Mouse (Mus musculus) E14TG2a.4 (cell line): ENCODE measurements around the gene Slc50a1.
A peak's percentile ranks its signal among the peaks of the same experiment; 100 is the strongest.

Experiments
- H3K27me3 ChIP-seq: 2 replicates; pipeline ENCODE4 v1.6.1; 2014; ENCODE audit warnings: low read length, control low read depth; ENCODE audit not compliant: insufficient read depth
- H3K36me3 ChIP-seq: 2 replicates; pipeline ENCODE4 v1.6.1; 2014; ENCODE audit warnings: low read length, control low read depth; ENCODE audit not compliant: insufficient read depth
- H3K4me1 ChIP-seq: replicated peaks from 2 replicates; pipeline ENCODE4 v1.6.1; 2014; ENCODE audit warnings: low read depth, low read length, control low read depth
- H3K4me3 ChIP-seq: replicated peaks from 2 replicates; pipeline ENCODE4 v1.5.1; 2014; ENCODE audit warnings: mild to moderate bottlenecking, low read length
- H3K9me3 ChIP-seq: 2 replicates; pipeline ENCODE4 v1.6.1; 2014; ENCODE audit warnings: low read length, control low read depth
- CTCF ChIP-seq: conservative IDR thresholded peaks from 2 replicates; pipeline ENCODE4 v1.5.1; 2014; ENCODE audit warnings: low read length
- NANOG ChIP-seq: IDR thresholded peaks from 2 replicates; pipeline ENCODE4 v1.6.1; 2014; ENCODE audit warnings: borderline replicate concordance, low read length, mixed read lengths
- POU5F1 ChIP-seq: IDR thresholded peaks from 2 replicates; pipeline ENCODE4 v1.6.1; 2014; ENCODE audit warnings: low read length, borderline replicate concordance

The Slc50a1 gene

DNA sequence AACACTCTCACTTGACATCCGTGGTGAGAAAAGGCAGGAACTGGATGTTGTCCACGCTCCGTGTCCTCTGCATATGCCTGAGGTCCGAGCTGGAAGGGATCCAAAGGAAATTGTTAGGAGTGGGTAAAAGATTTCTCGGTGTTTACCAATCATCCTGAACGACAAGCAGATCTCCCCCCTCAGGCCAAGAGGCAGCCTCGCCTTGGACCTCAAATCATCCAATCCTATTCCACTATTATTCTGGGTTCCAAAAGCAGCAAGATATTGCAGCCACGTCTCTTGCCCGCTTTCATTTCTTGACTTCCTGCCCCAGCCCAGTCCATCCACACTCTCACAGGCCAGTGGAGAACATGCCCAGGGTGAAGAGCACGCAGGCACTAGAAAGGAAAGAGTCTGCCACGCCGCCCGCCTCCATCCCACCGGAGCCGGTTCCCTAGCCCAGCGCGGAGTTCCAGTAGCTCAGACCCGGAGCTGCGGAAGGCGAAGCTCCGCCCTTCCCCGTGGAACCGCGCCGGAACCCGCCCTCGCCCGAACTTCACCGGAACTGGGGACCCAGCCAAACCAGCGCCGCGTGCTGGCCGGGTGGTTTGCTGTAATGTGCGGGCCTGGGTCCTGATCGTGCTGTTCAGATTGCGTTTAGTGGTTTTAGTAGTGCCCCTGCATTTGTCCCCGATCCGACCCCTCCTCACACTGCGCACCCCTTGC lies at the start of gene Slc50a1:
Gene Slc50a1, minus strand, starts transcription at position 520 of the 705 bp plus-strand sequence.
- Histone ChIP-seq H3K9me3 (no peaks in the 10 kb centered on the region), H3K4me1 (peaks cover 63% of the 10 kb centered on the region), H3K4me3 (peak within 1 kb of the TSS; percentile 73), H3K27me3 (peaks cover 24% of the 10 kb centered on the region), H3K36me3 (peaks cover 18% of the 10 kb centered on the region)
- TF ChIP-seq POU5F1 (no peak), CTCF (no peak), NANOG (no peak)

DNA sequence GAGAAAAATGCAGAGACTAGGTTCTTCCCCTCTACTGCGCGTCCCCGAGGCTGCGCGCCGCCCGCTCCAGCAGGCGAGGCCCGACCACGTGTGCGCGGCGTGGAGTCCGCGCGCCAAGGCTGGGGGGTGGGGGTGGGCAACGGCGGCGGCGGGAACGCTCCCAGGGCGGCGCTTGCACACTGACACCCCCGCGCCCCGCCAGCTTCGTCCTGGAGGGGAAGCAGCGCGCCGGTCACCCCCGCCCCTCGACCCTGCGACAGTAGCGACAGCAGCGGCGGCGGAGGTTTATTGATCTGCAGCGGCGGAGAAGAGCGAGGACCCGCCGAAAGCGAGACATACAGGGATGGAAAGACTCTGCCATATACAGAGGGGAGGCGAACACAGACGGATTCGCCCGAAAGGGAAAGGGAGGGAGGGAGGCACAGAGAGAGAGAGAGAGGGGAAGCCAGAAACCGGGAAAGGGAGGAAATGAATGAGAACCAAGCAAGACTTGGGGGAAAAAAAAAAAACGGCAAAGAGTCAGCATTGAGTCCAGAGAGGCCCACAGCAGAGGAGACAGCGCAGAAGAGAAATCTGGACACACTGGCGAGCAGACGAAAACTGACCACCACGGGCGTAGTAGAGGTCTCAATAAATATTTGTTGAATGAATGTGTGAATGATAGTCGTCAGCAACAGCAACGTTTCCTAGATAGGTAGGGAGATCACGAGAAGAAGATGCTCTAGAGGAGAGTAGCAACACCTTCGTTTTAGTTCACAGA lies 49.4 kb upstream of the Slc50a1 start:
- H3K27me3 ChIP-seq: peaks cover 69% of the 10 kb centered on the region
- no peaks in the 10 kb centered on the region for H3K36me3 ChIP-seq
- TF ChIP-seq CTCF (no peak), NANOG (no peak), POU5F1 (no peak)
- H3K9me3 ChIP-seq: no peaks in the 10 kb centered on the region
- peak overlapping the region; percentile 84 for H3K4me3 ChIP-seq
- H3K4me1 ChIP-seq: peaks cover 81% of the 10 kb centered on the region

DNA sequence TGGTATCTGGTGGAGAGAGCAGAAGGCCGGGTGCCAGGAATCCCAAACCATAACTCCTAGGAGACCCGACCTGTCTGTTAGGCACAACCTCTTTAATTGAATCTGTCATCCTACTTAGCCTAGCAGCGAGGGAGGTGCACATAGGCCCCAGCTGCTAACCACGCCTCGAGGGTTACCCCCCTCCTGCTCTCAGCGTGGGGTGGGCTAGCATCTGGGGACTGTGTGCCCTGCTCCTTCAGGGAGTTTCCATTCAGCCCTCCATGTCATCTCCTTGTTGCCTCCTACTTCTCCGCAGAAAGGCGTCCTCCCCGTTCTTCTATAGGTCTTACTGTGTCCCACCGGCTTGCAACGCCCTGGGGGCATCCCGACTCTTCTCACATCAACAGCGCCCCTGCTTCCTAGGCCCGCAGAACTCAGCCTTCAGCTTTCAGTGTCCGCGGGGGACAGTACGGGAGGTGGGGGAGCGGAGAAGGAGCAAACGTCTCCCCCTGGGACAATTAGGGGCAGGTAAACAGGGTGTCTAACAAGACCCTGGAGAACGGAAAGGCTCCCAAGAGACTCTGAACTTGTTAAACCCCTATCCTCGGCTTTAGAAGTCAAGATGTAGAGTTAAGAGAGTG lies 48.7 kb upstream of the Slc50a1 start:
- Histone ChIP-seq H3K4me1 (peaks cover 86% of the 10 kb centered on the region), H3K4me3 (peak overlapping the region; percentile 65), H3K9me3 (no peaks in the 10 kb centered on the region), H3K27me3 (peaks cover 69% of the 10 kb centered on the region), H3K36me3 (no peaks in the 10 kb centered on the region)
- TF ChIP-seq CTCF (no peak), POU5F1 (no peak), NANOG (no peak)

DNA sequence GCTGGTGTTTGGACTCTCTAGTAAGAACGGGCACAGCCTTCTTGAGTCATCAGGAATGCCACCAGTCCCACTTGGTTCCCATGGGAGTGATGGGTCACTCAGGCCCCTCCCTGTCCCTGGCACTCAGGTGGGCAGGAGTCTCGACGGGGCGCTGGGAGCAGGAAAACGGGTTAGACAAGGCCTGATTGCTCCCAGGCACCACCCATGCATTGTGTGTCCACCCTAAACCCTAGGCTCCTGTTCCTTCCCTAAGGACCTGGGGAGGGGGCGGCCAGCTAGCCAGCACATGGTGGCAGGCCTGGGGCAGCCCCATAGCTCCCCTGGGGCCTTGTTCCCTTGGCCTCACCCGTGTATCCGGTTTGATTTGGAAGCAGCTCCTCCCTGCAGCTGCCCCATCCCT lies 47.9 kb upstream of the Slc50a1 start:
- Histone ChIP-seq H3K4me1 (peaks cover 86% of the 10 kb centered on the region), H3K9me3 (no peaks in the 10 kb centered on the region), H3K36me3 (no peaks in the 10 kb centered on the region), H3K27me3 (peaks cover 64% of the 10 kb centered on the region), H3K4me3 (peak overlapping the region; percentile 29; the same call in 1 of the 2 replicates)
- TF ChIP-seq NANOG: no peak
- TF ChIP-seq POU5F1: no peak
- no peak for TF ChIP-seq CTCF

DNA sequence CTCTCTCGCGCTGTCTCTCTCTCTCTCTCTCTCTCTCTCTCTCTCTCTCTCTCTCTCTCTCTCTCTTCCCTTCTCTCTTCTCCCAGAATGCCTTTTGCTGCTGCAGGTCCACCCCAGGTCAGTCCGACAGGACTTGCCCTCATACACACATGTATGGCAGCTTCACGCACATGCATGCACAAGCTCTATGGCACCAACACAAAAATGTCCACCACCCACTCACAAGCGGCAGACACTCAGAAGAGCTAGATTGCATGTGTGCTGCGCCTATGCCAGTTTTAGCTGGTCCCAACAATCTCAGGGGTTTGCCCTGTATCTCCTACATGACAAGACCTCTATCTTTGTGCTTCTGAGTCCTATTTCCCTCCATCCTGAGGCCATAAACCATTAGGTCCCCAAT lies 46.9 kb upstream of the Slc50a1 start:
- H3K4me1 ChIP-seq: peaks cover 80% of the 10 kb centered on the region
- TF ChIP-seq POU5F1 (no peak), CTCF (no peak), NANOG (no peak)
- peaks cover 57% of the 10 kb centered on the region for H3K27me3 ChIP-seq
- no peak overlapping the region for H3K4me3 ChIP-seq
- no peaks in the 10 kb centered on the region for H3K36me3 ChIP-seq
- H3K9me3 ChIP-seq: no peaks in the 10 kb centered on the region

DNA sequence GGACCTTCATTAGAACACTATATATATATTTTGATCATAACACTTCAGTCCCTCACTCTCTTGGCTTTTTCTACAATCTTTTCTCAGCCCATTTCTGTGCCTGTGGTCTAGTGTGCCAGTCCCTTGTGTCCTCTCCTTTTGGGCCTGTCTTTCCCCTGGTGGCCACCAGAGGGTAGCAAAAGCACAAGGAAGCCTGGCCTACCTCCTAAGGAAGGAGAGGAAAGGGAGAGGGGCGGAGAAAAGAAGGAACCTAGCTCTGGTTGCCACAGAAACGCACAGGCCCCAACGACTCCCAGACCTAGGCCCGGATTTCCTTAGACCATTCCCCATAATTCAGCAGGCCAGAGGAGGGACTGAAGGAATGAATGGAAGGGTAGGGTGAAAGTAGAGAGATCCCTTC lies 46.5 kb upstream of the Slc50a1 start:
- Histone ChIP-seq H3K9me3 (no peaks in the 10 kb centered on the region), H3K27me3 (peaks cover 53% of the 10 kb centered on the region), H3K4me3 (peak overlapping the region; percentile 75), H3K4me1 (peaks cover 76% of the 10 kb centered on the region), H3K36me3 (no peaks in the 10 kb centered on the region)
- peak; percentile 99 for TF ChIP-seq CTCF
- no peak for TF ChIP-seq NANOG

DNA sequence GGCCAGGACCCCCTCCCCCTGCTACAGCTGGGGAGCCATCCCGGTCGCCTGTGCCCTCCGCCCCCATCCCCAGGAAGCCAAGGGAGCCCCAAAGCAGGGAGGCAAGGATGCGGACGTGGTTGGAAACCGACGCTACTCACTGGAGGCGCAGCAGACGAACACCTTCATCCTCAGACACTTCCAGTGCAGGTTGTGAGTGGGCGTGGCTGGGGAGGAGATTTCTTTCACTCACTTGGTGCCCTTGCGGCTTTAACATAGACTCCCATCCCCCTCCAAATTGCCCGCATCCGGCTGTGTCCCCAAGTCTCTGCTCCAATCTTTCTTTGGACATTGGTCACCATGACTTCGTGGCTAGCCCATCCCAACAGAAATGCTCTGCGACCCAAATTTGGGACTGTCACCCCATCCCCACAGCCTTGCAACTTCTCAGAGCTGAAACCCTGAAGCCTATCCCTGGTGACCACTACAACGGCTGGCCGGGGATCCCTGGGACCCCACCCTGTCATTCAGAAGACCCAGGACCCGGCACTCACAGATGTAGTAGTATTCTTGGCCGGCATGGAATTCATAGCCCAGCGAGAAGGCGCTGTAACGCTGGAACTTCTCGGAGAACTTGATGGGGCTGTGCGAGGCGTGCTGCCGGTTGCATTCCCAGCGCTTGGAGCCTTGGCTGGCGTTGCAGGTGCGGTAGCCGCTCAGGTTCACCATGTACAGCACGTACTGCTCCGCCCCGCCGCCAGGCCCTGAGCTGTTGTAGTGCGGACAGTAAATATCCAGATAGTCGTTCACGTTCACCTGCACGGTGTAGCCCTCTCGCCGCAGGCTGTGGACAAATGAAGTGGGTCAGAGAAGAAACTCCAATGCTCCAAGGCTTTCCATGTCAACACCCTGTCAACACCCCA lies 45.8 kb upstream of the Slc50a1 start:
- Histone ChIP-seq H3K27me3 (peaks cover 47% of the 10 kb centered on the region), H3K9me3 (no peaks in the 10 kb centered on the region), H3K36me3 (no peaks in the 10 kb centered on the region), H3K4me1 (peaks cover 71% of the 10 kb centered on the region), H3K4me3 (peak overlapping the region; percentile 75)
- no peak for TF ChIP-seq NANOG
- no peak for TF ChIP-seq CTCF
- TF ChIP-seq POU5F1: no peak
